Mouse (Mus musculus) G1E-ER4 (cell line): ENCODE data around the gene Akr1b8. TPM values are rescaled to one million over a fixed set of nuclear protein-coding genes. Genes with fewer than 3 reads are reported as not detected.

ENCODE experiments used
- GATA1 ChIP-seq: IDR thresholded peaks from one replicate; pipeline ENCODE4 v1.8.0; 2012; ENCODE audit warnings: low read length, inconsistent platforms
- polyA plus RNA-seq: library from polyadenylated mRNA; stranded (reverse); fragments of >175 nt; gene quantifications from 2 replicates; pipeline ENCODE4 v1.2.3, GENCODE M21; 2012

Akr1b8 gene
- polyA plus RNA-seq, 1 experiment = 0.08 TPM

DNA sequence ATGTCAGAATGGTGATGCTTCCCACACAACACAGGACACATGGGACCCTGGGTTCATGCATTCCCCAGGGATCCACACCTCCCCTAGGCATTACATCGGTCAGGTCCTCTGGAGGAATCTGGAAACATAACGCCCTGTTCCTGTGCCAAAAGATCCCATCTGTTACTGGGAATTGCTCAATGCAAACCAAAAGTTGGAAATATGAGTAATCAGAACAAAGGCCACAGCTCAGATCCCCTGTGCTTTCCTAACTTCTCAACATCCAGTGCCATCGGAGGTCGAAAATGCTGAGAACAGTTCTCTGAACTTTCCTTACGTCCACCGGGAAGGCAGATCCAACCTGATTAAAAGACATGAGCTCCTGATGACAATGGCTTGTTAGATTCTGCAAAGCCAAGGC, 10.5 kb upstream of the Akr1b8 start:
- TF ChIP-seq GATA1 = no peak

DNA sequence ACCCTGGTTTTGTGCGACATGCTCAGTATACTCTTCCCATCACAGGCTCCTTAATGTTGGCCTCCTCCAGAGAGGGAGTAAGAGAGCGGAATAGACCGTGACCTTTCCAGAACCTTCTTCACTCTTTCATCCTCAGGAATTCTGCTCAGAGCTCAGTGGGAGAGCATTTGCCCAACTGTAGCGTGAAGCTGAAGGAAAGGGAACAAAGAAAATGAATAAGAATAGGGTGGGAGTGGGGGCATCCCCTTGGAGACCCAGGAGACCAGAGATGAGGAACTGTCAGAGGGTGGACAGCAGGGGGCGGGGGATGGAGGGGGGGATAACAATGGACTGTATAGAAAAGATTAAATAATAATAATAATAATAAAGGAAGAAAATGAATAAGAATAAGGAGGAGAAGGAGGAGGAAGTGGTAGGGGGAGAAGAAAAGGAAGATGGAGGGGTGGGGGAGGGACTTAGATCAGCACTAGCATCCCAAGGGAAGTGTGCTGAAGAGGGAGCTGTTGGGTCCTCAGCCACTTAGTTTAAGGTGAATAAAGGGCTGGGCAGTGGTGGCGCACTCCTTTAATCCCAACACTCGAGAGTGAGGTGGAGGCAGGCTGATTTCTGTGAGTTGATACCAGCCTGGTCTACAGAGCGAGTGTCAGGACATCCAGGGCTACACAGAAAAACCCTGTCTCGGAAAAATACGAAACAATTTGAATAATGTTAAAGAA, 9.6 kb upstream of the Akr1b8 start:
- TF ChIP-seq GATA1 = no peak

DNA sequence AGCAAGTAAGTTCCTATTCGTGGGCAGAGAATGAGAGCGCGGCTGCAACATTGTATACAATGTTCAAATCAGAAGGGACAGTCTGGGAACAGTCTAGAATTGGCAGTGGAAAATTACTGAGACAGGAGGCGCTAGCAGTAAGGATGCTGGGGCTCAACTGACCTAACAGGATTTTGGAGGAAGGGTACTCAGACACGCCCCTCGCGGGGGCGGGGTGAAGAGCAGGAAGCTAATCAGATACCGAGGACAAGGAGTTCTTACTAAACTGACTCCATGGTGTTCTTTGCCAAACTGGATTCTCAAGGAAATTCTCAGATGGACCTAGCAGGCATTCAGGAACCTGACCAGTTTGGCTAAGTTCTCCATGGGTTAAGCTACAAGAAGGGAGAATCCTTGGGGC, 9.0 kb upstream of the Akr1b8 start:
- no peak for TF ChIP-seq GATA1

DNA sequence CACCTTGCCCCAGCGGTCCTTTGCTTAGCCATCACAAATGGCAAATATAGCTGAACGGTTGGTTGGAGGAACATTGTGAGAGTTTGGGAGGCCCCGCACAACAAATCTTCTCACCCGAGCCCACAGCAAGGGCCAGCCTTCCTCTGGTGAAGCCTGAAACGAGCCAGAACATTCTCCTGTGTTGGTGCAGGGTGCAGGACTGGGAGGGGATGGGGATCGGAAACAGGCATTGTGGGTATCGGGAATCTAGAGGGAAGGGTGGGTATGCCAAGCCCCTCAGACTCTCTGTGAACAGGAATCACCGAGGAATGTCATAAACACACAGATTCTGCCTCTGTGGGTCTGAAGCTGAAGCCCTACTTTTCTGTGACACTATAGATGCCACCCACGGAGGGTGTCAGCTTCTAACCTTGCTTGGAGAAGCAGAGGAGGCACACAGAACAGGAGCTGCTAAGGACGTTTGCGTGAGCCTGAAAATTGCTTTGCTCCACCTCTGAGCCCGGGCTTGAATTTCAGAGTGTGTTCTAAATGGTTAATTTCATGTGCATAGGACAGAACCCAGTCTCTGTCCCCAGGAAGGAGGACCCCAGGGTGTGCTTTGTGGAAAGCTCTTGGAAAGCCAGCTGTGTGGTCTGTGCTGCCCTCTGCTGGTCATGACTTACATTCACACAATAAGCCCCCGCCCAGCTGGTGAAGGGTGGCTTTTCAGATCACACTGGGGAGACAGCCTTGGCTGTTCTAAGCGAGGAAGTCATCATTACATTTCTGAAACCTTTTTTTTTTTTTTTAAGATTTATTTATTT, 7.6 kb upstream of the Akr1b8 start:
- no peak for TF ChIP-seq GATA1

DNA sequence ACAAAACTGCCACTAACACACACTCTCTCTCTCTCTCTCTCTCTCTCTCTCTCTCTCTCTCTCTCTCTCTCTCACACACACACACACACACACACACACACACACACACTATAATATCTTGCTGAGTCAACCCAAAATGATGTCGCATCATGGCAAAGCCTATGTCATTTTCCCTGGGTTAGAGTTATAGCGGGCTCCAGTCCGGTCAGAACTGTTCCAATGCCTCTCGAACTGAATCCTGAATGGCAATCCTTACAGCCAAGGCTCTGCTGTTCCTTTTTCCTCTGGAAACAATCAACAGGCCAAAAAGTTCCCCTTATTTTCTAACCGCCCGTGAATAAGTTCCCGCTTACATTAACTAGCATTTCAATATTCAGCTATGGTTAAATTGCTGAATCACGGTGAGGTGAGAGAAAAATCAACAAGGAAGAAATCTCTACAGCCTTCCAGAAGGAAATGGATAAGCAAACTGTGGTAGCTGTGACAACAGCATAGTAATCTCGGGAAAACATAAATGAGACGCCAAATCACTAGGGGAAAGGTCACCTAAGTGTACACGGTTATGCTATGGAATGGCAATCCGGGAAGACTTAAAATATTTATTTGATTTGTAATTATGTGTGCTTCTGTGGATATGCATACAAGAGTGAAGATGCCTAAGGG, 3.8 kb upstream of the Akr1b8 start:
- TF ChIP-seq GATA1 = no peak

DNA sequence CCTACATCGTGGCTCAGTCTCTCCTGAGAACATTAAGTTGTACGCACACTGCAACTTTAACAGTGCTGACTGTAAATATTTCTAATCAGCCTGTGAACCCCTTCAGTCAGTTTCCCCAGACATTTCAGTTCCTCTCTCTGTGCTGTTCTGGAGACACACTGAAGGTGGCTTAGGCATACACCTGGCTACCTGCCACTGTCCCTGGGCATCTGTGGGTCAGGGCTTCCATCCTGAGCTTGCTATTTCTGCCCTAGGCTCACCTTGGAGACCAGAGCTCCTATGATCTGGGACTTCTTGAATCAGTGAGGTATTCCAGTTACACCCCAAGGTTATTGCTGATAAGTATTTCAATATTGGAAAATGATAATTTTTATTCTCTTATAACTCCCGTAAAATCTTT, 1.5 kb upstream of the Akr1b8 start:
- no peak for TF ChIP-seq GATA1

DNA sequence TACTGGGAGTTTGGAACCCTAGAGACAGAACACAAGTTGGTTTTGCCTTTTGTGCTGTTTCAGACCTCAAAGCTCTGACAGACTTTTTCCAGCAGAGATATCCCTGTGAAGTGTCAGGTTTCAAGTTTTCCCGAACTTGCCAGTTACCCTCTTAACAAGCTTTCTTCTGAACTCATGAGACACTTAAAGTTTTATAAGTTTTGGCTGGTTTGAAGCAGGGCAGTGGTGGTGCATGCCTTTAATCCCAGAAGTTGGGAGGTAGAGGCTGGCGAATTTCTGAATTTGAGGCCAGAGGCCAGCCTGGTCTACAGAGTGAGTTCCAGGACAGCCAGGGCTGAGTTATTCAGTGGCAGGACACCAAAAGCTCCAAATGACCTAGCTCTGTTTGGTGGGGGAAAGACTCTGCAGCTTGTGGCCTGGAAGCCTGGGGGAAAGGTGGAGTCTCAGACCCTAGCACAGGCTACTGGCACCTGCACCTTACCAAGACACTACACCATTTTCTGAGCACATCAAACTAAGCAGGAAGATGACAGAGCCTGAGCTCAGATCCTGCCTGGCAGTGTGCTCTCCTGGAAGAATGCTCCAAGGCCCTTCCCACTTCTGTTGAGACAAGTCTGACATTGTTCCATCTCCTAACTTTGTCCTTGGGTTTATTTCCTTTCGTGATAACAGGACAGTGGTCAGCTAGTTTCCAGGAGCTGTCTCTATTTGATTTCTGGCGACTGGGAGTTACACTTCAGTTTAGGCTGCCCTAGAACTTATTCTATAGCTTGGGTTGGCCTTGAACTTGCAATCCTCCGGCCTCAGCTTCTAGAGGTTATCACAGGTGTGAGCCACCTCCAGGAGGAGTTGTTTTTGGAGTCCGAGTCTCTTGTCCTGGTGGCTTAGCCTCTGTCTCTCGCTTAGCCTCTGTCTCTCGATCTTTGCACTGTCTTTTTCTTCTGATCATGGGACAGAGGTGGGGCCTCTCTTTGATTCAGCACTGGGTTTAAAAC, 732 bp downstream of the Akr1b8 start:
- TF ChIP-seq GATA1 = no peak

DNA sequence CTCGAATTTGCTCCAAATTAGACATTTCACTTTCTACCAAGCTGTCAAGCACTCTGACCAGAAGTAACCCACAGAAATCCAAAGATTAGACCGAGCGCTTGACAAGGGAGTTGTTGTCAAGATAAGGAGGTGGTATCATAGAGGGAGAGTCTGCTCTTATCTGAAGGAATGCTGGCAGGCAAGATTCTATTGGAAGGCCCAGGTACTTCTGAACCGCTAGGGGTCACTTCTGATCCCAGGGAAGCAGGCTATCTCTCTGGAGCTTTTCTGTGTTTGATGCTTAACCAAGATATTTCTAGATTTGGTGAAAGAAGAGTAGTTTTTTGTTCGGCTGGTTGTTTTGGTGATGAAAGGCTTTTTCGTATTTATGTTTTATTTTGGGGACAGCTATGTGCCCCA, 1.4 kb downstream of the Akr1b8 start:
- no peak for TF ChIP-seq GATA1

DNA sequence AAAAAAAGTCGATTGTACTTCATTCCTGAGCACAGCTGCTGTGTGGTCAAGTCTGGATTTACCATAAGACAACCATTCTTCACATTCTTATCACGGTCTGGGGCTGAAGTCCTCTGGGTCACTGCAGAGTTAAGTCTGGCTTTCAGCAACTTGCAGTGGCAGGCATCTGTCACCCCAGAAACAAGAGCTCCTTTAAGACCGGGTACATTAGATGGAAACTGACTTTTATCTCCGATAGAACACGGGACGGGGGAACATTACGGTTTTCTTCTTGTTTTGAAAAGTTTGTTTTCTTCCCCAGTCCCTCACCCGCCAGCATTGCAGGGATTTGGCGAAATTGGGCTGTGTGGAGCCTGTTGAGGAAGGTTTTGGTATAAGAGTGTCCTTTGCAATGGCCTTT, 1.9 kb downstream of the Akr1b8 start:
- TF ChIP-seq GATA1 = no peak

DNA sequence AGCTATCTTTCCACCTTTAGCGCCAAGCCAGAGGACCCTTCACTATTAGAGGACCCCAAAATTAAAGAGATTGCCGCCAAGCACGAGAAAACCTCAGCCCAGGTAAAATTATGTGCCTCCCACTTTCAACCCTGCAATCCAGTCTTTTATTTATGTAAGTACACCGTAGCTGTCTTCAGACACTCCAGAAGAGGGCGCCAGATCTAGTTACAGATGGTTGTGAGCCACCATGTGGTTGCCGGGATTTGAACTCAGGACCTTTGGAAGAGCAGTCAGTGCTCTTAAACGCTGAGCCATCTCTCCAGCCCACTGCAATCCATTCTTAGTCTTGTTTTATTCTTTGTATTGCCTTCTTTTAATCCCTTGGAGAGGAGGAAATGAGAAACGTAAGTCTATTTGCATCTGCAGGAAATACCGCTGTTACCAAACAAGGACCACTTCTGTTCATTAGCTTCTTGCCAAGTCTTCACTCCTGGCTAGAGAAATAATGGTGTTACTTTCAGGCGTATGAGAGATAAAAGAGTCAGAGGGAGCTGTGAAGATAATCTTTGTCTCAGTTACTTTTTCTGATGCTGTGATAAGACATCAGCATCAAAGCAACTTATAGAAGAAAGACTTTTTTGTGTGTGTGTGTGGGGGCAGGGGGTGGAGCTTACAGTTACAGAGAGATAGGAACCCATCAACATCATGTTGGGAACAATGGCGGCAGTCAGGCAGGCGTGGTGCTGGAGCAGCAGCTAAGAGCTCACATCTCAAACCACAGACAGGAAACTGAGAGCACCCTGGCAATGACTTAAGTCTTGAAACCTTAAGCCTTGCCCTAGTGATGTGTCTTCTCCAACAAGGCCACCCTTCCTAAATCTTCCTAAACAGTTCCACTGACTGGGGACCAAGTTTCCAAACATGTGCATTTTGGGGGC, 10.6 kb downstream of the Akr1b8 start:
- TF ChIP-seq GATA1 = no peak

DNA sequence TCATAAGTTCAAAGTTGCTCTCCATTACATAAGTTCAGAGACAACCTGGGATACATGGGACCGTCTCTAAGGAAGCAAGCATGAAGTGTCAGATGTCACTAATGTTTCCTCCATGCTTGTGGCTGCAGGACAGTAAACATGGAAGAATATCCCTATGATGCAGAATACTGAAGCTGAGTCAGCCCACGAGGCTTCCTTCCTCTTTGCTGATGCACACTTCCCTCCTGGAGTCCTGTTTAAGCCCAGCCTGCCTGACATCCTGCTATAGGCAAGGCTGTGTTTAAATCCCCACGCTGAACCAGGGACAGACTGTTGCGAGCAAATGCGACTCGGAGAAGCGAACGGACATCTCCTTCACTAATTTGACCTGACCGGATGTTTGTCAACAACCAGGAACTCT, 14.1 kb downstream of the Akr1b8 start:
- no peak for TF ChIP-seq GATA1

DNA sequence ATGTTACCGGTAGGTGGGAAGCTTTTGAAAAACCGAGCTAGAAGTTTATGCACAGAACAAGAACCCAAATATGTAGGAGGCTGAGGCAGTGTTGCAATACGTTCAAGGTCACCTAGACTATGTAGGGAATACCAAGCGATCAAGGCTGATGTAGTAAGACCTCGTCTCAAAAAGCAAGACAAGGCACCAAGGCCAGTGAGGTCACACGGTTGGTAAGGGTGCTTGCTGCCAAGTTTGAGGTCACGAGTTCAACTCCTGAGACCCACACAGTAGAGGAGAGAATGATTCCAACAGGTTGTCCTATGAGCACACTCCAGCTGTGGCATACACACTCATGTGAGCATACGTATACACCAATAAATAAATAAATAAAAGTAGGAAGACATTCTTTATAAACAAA, 16.2 kb downstream of the Akr1b8 start:
- no peak for TF ChIP-seq GATA1

DNA sequence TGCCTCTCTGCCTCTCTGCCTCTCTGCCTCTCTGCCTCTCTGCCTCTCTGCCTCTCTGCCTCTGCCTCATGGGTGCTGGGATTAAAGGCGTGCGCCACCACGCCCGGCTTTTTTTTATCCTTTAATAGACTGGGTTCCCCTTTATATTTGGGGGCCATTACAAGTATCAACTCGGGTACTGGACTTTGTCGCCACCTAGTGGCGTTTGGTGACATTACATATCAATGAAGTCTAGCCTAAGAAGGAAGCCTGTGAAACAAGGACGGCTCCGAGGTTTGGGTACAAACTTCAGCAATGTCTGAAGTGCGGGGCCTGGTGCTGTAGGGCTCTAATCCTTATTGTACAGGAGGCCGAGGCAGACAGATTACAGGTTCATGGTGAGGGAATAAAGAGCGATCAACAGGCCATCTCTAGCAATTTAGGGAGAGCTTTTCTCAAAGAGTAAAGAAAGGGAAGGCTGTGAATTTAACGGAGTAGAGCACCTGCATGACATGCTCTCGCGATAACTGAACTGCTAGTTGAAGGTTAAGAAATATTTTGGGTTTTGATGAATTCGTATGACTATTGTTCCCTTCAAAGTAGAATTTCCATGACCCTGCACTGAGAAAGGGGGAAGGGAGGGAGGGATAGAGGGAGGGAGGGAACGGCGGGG, 17.9 kb downstream of the Akr1b8 start:
- no peak for TF ChIP-seq GATA1

DNA sequence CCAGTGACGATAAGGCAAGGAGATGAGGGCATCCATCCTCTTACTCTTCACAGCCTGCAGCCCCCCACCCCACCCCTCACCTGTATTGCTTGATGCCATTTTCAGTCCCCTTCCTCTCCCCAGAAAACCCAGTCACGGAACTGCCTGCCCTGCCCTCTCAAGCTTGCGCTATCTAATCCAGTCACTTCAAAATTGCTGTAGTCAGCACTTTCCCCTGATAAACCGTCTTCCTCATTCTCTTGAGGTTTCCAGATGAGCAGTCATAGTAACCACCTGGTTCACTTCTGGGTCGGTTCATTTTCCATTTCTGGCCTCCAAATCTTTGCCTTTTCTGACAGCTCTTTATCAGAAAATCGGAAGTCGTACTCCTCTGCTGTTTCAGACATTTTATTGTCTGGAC, 19.9 kb downstream of the Akr1b8 start:
- no peak for TF ChIP-seq GATA1
